Mouse (Mus musculus) ovary, postnatal 36 days (tissue): ENCODE results near the gene Gm11559.
"Not testable (repeated sequence)": the region's sequence is repeated elsewhere in the genome, so short reads cannot be mapped to it uniquely, and the experiment has no call there.

Source experiments
- DNase-seq: peaks from one replicate; pipeline ENCODE4 v3.0.0; 2022; ENCODE audit warnings: low spot score, mixed read lengths

Gene Gm11559

GRCm38 (mm10) chr11:99864176-99864575 is at the start of gene Gm11559:
TSS of gene Gm11559 (plus strand) at chr11:99864476.
- DNase-seq = not testable (repeated sequence)

GRCm38 (mm10) chr11:99815566-99815965 is 48.7 kb upstream of the Gm11559 start, which contains the start of gene Gm11564:
TSS of gene Gm11564 (minus strand) at chr11:99815666.
- DNase-seq = not testable (repeated sequence)

GRCm38 (mm10) chr11:99837966-99838365 is 26.3 kb upstream of the Gm11559 start, which contains the start of gene 2300003K06Rik:
TSS of gene 2300003K06Rik (minus strand) at chr11:99838066.
- DNase-seq = no peak

GRCm38 (mm10) chr11:99842185-99842584 is 22.1 kb upstream of the Gm11559 start:
- DNase-seq = no peak

GRCm38 (mm10) chr11:99846746-99847145 is 17.5 kb upstream of the Gm11559 start:
- DNase-seq = no peak

GRCm38 (mm10) chr11:99851508-99851907 is 12.8 kb upstream of the Gm11559 start, which contains the start of gene Krtap4-16:
TSS of gene Krtap4-16 (minus strand) at chr11:99851608.
- DNase-seq = no peak

GRCm38 (mm10) chr11:99854121-99854520 is 10.2 kb upstream of the Gm11559 start:
- no peak for DNase-seq

GRCm38 (mm10) chr11:99857617-99858016 is 6.7 kb upstream of the Gm11559 start, which contains the start of gene Gm11568:
TSS of gene Gm11568 (plus strand) at chr11:99857917.
- DNase-seq = no peak

GRCm38 (mm10) chr11:99858761-99859160 is 5.5 kb upstream of the Gm11559 start:
- no peak for DNase-seq

- DNase-seq = not testable (repeated sequence)
These were observed 8.8 kb downstream of the Gm11559 start, which contains the start of gene Krtap9-1 for GRCm38 (mm10) chr11:99873089-99873488. TSS of gene Krtap9-1 (plus strand) at chr11:99873389.

- DNase-seq = not testable (repeated sequence)
These were observed 14.6 kb downstream of the Gm11559 start, which contains the start of gene Gm11567 for GRCm38 (mm10) chr11:99878887-99879286. TSS of gene Gm11567 (plus strand) at chr11:99879187.

GRCm38 (mm10) chr11:99907620-99908019 is 43.3 kb downstream of the Gm11559 start, which contains the start of gene Krtap31-1:
TSS of gene Krtap31-1 (plus strand) at chr11:99907920.
- DNase-seq = no peak

- no peak for DNase-seq
These were observed 50.2 kb downstream of the Gm11559 start, which contains the start of gene Gm11565 for GRCm38 (mm10) chr11:99914451-99914850. TSS of gene Gm11565 (plus strand) at chr11:99914751.
